Mouse (Mus musculus): ENCODE measurements around the gene Nlrp10. TPM values are rescaled to one million over a fixed set of nuclear protein-coding genes. Genes with fewer than 3 reads are reported as not detected.

Nlrp10 gene
- polyA plus RNA-seq, 1 experiment, result 0.04 TPM

DNA sequence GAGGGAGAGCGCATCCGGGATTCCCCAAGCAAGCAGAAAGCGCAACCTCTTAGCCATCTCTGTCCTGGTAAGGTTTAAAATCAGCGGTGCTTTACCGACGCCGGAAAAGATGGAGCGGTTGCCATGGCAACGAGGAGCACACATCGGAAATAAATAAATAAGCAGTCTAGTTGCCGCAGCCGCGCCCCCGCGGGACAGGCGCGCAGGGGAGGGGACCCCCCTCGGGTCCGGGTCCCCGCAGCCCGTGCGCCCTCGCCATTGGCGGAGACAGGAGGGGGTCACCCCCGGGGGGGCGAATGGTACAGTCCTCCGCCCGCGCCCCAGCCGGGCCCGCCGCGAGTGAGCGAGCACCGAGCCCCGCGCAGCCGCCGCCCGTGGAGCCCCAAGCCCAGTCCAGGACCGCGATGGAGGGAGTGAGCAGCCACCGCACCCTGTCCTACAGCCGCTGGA, 20.4 kb upstream of the Nlrp10 start, which contains the start of gene Tub:
Tub (plus strand) TSS at position 27 of the 450 bp plus-strand sequence.
- peak within 1 kb of the TSS; percentile 65 for H3K4me3 ChIP-seq (ENCODE audit: insufficient read depth, low read length)
- TF ChIP-seq CTCF (IDR thresholded peaks at IDR 0.05; ENCODE audit: extremely low read depth, insufficient read depth, low read length), result no peak
- no peak for TF ChIP-seq POLR2A (IDR thresholded peaks at IDR 0.05; ENCODE audit: extremely low read depth, insufficient read depth, low read length)
- peak within 1 kb of the TSS; percentile 81 for H3K27ac ChIP-seq (ENCODE audit: insufficient read depth, low read length)
- H3K4me1 ChIP-seq (ENCODE audit: control insufficient read depth, insufficient read depth, low read length), result no peaks in the 10 kb centered on the region; the same call in 1 of the 2 replicates

- Histone ChIP-seq H3K27ac (ENCODE audit: insufficient read depth, low read length) (no peak overlapping the region), H3K4me3 (ENCODE audit: insufficient read depth, low read length) (no peak overlapping the region), H3K4me1 (ENCODE audit: control insufficient read depth, insufficient read depth, low read length) (no peaks in the 10 kb centered on the region; the same call in 1 of the 2 replicates)
- TF ChIP-seq CTCF (IDR thresholded peaks at IDR 0.05; ENCODE audit: extremely low read depth, insufficient read depth, low read length), result no peak
- no peak for TF ChIP-seq POLR2A (IDR thresholded peaks at IDR 0.05; ENCODE audit: extremely low read depth, insufficient read depth, low read length)
Observed at GRCm38 (mm10) chr7:108949301-108949700, 19.3 kb upstream of the Nlrp10 start.

- no peak for TF ChIP-seq POLR2A (IDR thresholded peaks at IDR 0.05; ENCODE audit: extremely low read depth, insufficient read depth, low read length)
- TF ChIP-seq CTCF (IDR thresholded peaks at IDR 0.05; ENCODE audit: extremely low read depth, insufficient read depth, low read length), result no peak
- Histone ChIP-seq H3K4me1 (ENCODE audit: control insufficient read depth, insufficient read depth, low read length) (no peaks in the 10 kb centered on the region; the same call in 1 of the 2 replicates), H3K27ac (ENCODE audit: insufficient read depth, low read length) (no peak overlapping the region), H3K4me3 (ENCODE audit: insufficient read depth, low read length) (no peak overlapping the region)
Observed at GRCm38 (mm10) chr7:108948611-108949010, 18.6 kb upstream of the Nlrp10 start.

DNA sequence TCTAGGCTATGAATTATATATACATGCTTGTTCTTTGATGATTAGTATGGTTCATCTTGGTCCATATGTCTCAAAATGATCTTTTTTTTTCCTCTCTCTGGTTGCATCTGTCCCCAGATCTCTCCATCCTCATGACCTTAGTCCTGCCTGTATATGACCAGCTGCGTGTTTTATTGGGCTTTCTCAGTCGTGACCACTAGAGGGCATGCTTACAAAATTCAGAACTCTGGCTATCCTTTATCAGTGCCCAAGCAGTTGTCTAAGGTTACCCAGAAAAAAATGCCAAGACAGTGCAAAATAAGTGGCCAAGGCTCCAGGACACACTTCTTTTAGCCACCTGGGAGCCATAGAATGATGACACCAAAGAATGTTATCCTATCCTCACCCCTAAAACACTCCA, 14.0 kb upstream of the Nlrp10 start:
- Histone ChIP-seq H3K4me3 (ENCODE audit: insufficient read depth, low read length) (no peak overlapping the region), H3K27ac (ENCODE audit: insufficient read depth, low read length) (no peak overlapping the region), H3K4me1 (ENCODE audit: control insufficient read depth, insufficient read depth, low read length) (no peaks in the 10 kb centered on the region)
- TF ChIP-seq CTCF (IDR thresholded peaks at IDR 0.05; ENCODE audit: extremely low read depth, insufficient read depth, low read length) (peak; percentile 64), POLR2A (IDR thresholded peaks at IDR 0.05; ENCODE audit: extremely low read depth, insufficient read depth, low read length) (no peak)

GRCm38 (mm10) chr7:108941466-108941865, 11.5 kb upstream of the Nlrp10 start:
- TF ChIP-seq CTCF (IDR thresholded peaks at IDR 0.05; ENCODE audit: extremely low read depth, insufficient read depth, low read length), result no peak
- no peak for TF ChIP-seq POLR2A (IDR thresholded peaks at IDR 0.05; ENCODE audit: extremely low read depth, insufficient read depth, low read length)
- Histone ChIP-seq H3K27ac (ENCODE audit: insufficient read depth, low read length) (no peak overlapping the region), H3K4me3 (ENCODE audit: insufficient read depth, low read length) (no peak overlapping the region), H3K4me1 (ENCODE audit: control insufficient read depth, insufficient read depth, low read length) (peaks cover under 1% of the 10 kb centered on the region; the same call in 1 of the 2 replicates)

DNA sequence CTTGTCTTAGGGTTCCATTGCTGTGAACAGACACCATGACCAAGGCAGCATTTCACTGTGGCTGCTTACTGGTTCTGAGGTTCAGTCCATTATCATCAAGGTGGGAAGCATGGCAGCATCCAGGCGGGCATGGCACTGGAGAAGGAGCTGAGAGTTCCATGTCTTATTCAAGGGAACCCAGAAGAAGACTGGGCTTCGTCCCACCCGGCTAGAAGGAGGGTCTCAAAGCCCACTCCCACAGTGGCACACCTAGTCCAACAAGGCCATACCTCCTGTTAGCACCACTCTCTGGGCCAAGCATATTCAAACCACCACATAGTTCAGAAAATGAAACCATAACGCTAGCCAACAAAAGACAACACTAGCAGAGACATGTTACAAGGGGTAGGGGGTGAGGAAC, 6.6 kb upstream of the Nlrp10 start:
- Histone ChIP-seq H3K27ac (ENCODE audit: insufficient read depth, low read length) (no peak overlapping the region), H3K4me1 (ENCODE audit: control insufficient read depth, insufficient read depth, low read length) (peaks cover 5% of the 10 kb centered on the region), H3K4me3 (ENCODE audit: insufficient read depth, low read length) (no peak overlapping the region)
- TF ChIP-seq CTCF (IDR thresholded peaks at IDR 0.05; ENCODE audit: extremely low read depth, insufficient read depth, low read length) (no peak), POLR2A (IDR thresholded peaks at IDR 0.05; ENCODE audit: extremely low read depth, insufficient read depth, low read length) (no peak)

- no peak overlapping the region for H3K27ac ChIP-seq (ENCODE audit: insufficient read depth, low read length)
- H3K4me1 ChIP-seq (ENCODE audit: control insufficient read depth, insufficient read depth, low read length), result peaks cover 5% of the 10 kb centered on the region
- TF ChIP-seq POLR2A (IDR thresholded peaks at IDR 0.05; ENCODE audit: extremely low read depth, insufficient read depth, low read length) (no peak), CTCF (IDR thresholded peaks at IDR 0.05; ENCODE audit: extremely low read depth, insufficient read depth, low read length) (no peak)
- peak overlapping the region; percentile 91; the same call in 1 of the 2 replicates for H3K4me3 ChIP-seq (ENCODE audit: insufficient read depth, low read length)
Observed at GRCm38 (mm10) chr7:108935411-108935810, 5.4 kb upstream of the Nlrp10 start.

- H3K4me3 ChIP-seq (ENCODE audit: insufficient read depth, low read length), result peak overlapping the region; percentile 91
- no peak for TF ChIP-seq POLR2A (IDR thresholded peaks at IDR 0.05; ENCODE audit: extremely low read depth, insufficient read depth, low read length)
- no peak for TF ChIP-seq CTCF (IDR thresholded peaks at IDR 0.05; ENCODE audit: extremely low read depth, insufficient read depth, low read length)
- 0 out of 2 replicates have a peak overlapping the region, but pooled peaks have one; percentile 42 for H3K27ac ChIP-seq (ENCODE audit: insufficient read depth, low read length)
- peaks cover 5% of the 10 kb centered on the region for H3K4me1 ChIP-seq (ENCODE audit: control insufficient read depth, insufficient read depth, low read length)
Observed at GRCm38 (mm10) chr7:108934836-108935235, 4.9 kb upstream of the Nlrp10 start.

DNA sequence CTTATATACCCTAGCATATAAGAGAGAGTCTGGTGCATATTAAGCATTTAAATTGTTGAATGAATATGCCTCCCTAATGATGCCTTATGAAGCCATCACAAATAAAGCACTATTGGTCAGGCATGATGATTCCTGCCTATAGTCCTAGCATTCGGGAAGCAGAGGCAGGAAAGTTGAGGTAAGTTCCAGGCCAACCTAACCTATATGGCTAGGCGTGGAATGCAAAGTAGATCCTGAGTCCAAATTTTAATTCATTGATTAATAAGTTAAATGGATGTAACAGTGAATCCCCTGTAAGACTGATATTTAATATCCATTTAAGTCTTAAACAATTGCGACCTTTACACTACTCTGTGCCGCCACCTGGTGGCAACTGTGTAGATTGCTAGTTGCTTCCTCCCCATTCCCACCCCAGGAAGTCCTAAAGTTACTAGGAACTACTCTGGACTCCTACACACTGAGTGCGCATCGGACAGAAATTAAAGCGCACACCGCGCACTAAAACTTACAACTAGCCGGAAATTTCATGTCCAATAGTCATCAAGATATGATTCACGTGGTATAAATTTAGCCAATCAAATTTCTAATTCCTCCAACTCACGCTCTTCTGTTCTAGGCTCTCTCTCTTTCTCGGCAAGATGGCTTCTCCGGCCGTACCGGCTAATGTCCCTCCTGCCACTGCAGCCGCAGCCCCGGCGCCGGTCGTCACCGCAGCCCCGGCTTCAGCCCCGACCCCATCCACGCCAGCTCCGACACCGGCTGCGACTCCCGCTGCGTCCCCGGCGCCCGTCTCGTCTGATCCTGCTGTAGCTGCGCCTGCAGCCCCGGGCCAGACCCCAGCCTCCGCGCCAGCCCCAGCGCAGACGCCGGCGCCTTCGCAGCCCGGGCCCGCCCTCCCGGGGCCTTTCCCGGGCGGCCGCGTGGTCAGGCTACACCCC, 4.1 kb upstream of the Nlrp10 start, which contains the start of gene Eif3f:
Eif3f (plus strand) TSS at position 624 of the 938 bp plus-strand sequence.
- Histone ChIP-seq H3K27ac (ENCODE audit: insufficient read depth, low read length) (0 out of 2 replicates have a peak within 1 kb of the TSS, but pooled peaks have one; percentile 42), H3K4me3 (ENCODE audit: insufficient read depth, low read length) (peak within 1 kb of the TSS; percentile 91), H3K4me1 (ENCODE audit: control insufficient read depth, insufficient read depth, low read length) (peaks cover 5% of the 10 kb centered on the region)
- peak; percentile 88 for TF ChIP-seq CTCF (IDR thresholded peaks at IDR 0.05; ENCODE audit: extremely low read depth, insufficient read depth, low read length)
- TF ChIP-seq POLR2A (IDR thresholded peaks at IDR 0.05; ENCODE audit: extremely low read depth, insufficient read depth, low read length), result peak; percentile 88

Data from cortical plate, adult 2 months (tissue).